Mouse (Mus musculus): ENCODE measurements around the gene Pax9. TPM values are rescaled to one million over a fixed set of nuclear protein-coding genes. Genes with fewer than 3 reads are reported as not detected.

Gene Pax9
- polyA plus RNA-seq, 1 experiment = 5.5 TPM

GRCm38 (mm10) chr12:56692536-56692935 lies 969 bp downstream of the Pax9 start:
- TF ChIP-seq CTCF (IDR thresholded peaks at IDR 0.05; ENCODE audit: control insufficient read depth, insufficient read depth, insufficient replicate concordance, low read depth, low read length) (no peak), POLR2A (IDR thresholded peaks at IDR 0.05; ENCODE audit: control insufficient read depth, low read depth, low read length) (no peak)
- H3K4me3 ChIP-seq (ENCODE audit: control insufficient read depth, low read depth, low read length) = no peak overlapping the region
- peaks cover 24% of the 10 kb centered on the region for H3K4me1 ChIP-seq (ENCODE audit: control insufficient read depth, insufficient read depth, low read length)
- peaks cover 14% of the 10 kb centered on the region for H3K27me3 ChIP-seq (ENCODE audit: control insufficient read depth, insufficient read depth, low read length)
- H3K36me3 ChIP-seq (ENCODE audit: control insufficient read depth, insufficient read depth, low read length) = no peaks in the 10 kb centered on the region
- H3K27ac ChIP-seq (ENCODE audit: control insufficient read depth, insufficient read depth, low read depth, low read length) = no peak overlapping the region

- Histone ChIP-seq H3K27ac (ENCODE audit: control insufficient read depth, insufficient read depth, low read depth, low read length) (no peak overlapping the region), H3K27me3 (ENCODE audit: control insufficient read depth, insufficient read depth, low read length) (peaks cover 14% of the 10 kb centered on the region), H3K4me1 (ENCODE audit: control insufficient read depth, insufficient read depth, low read length) (peaks cover 24% of the 10 kb centered on the region), H3K4me3 (ENCODE audit: control insufficient read depth, low read depth, low read length) (no peak overlapping the region), H3K36me3 (ENCODE audit: control insufficient read depth, insufficient read depth, low read length) (no peaks in the 10 kb centered on the region)
- TF ChIP-seq CTCF (IDR thresholded peaks at IDR 0.05; ENCODE audit: control insufficient read depth, insufficient read depth, insufficient replicate concordance, low read depth, low read length) (no peak), POLR2A (IDR thresholded peaks at IDR 0.05; ENCODE audit: control insufficient read depth, low read depth, low read length) (no peak)
Measured at GRCm38 (mm10) chr12:56693411-56694098, 2.0 kb downstream of the Pax9 start.

DNA sequence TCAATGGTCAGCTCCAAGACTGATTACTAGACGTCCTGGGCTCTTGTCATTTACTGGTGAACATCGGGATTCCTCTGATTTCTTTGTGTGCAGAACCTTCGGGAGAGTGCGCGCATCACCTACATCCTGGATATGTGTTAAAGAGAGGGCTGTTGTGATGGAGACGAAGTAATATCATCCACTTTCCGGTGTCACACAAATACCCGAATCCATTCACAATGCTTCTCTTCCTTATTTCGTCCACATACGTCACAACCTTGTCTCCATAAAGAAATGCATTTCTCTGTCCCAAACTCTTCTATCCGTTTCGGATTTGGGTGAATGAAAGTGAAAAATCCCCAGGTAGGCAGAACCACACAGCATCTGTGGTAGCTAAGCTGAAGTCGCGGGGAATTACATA lies 2.8 kb downstream of the Pax9 start:
- peaks cover 9% of the 10 kb centered on the region for H3K27me3 ChIP-seq (ENCODE audit: control insufficient read depth, insufficient read depth, low read length)
- TF ChIP-seq POLR2A (IDR thresholded peaks at IDR 0.05; ENCODE audit: control insufficient read depth, low read depth, low read length) (no peak), CTCF (IDR thresholded peaks at IDR 0.05; ENCODE audit: control insufficient read depth, insufficient read depth, insufficient replicate concordance, low read depth, low read length) (no peak)
- peaks cover 18% of the 10 kb centered on the region for H3K4me1 ChIP-seq (ENCODE audit: control insufficient read depth, insufficient read depth, low read length)
- H3K36me3 ChIP-seq (ENCODE audit: control insufficient read depth, insufficient read depth, low read length) = no peaks in the 10 kb centered on the region
- H3K4me3 ChIP-seq (ENCODE audit: control insufficient read depth, low read depth, low read length) = no peak overlapping the region
- no peak overlapping the region for H3K27ac ChIP-seq (ENCODE audit: control insufficient read depth, insufficient read depth, low read depth, low read length)

DNA sequence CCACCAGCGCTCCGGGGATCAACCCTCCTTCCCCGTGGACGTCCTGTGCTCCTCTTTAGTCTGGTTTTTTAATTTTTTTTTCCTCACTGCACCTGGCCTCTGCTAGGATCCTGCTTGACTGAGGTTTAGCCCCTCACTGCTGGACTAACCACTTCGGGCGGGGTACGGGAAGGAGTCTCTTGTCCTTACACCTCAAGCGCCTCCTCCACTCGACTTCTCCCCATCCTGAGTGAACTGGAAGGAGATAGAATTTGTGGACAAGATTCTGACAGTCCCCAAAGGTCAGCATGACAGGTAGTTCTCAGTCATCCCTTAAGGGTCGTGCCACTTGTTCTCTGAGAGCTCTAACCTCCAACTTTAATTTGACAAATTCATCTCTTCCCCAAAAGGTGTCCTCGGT lies 3.4 kb downstream of the Pax9 start:
- Histone ChIP-seq H3K4me1 (ENCODE audit: control insufficient read depth, insufficient read depth, low read length) (peaks cover 13% of the 10 kb centered on the region), H3K36me3 (ENCODE audit: control insufficient read depth, insufficient read depth, low read length) (no peaks in the 10 kb centered on the region), H3K4me3 (ENCODE audit: control insufficient read depth, low read depth, low read length) (no peak overlapping the region), H3K27ac (ENCODE audit: control insufficient read depth, insufficient read depth, low read depth, low read length) (no peak overlapping the region), H3K27me3 (ENCODE audit: control insufficient read depth, insufficient read depth, low read length) (peaks cover 7% of the 10 kb centered on the region)
- TF ChIP-seq CTCF (IDR thresholded peaks at IDR 0.05; ENCODE audit: control insufficient read depth, insufficient read depth, insufficient replicate concordance, low read depth, low read length) = no peak
- no peak for TF ChIP-seq POLR2A (IDR thresholded peaks at IDR 0.05; ENCODE audit: control insufficient read depth, low read depth, low read length)

DNA sequence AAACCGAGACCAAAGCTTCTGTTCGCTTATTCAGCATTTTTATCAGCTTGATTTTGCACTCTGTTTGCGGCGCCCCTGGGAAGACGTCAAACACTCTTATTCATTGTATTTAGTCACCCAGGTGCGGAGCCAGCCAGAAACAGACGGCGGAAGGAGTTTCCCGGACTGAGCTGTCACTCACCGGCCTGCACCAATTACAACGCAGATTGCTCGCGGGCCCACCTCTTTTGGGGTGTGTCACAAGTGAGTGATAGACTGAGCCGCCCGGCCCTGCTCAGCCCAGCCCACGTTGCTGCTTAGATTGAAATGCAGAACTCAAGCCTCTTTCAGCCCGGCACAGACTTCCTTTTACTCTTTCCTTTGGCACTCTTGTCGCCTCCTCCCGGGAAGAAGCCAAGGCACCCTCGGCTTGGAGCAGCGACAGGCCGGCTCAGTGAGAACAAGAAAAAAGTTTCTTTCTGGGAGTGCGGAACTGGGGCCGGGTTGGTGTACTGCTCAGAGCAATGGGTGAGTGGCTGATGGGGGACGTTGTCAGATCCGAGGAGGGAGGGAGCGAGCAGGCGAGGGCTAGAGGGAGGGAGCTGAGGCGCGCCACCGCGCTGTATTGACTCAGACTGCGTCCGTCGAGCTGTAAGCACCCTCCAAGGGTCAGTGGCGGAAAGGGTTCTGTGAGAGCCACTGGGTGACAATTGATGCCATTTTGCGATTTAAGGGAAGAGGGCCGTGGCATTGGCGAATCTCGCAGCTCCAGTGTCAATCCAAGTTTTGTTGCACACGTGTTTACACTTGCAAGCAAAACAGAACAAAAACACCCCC lies 4.0 kb downstream of the Pax9 start:
- Histone ChIP-seq H3K27ac (ENCODE audit: control insufficient read depth, insufficient read depth, low read depth, low read length) (no peak overlapping the region), H3K36me3 (ENCODE audit: control insufficient read depth, insufficient read depth, low read length) (no peaks in the 10 kb centered on the region), H3K4me1 (ENCODE audit: control insufficient read depth, insufficient read depth, low read length) (peaks cover 13% of the 10 kb centered on the region), H3K4me3 (ENCODE audit: control insufficient read depth, low read depth, low read length) (peak overlapping the region; percentile 14), H3K27me3 (ENCODE audit: control insufficient read depth, insufficient read depth, low read length) (peaks cover 7% of the 10 kb centered on the region)
- TF ChIP-seq POLR2A (IDR thresholded peaks at IDR 0.05; ENCODE audit: control insufficient read depth, low read depth, low read length) (no peak), CTCF (IDR thresholded peaks at IDR 0.05; ENCODE audit: control insufficient read depth, insufficient read depth, insufficient replicate concordance, low read depth, low read length) (no peak)

DNA sequence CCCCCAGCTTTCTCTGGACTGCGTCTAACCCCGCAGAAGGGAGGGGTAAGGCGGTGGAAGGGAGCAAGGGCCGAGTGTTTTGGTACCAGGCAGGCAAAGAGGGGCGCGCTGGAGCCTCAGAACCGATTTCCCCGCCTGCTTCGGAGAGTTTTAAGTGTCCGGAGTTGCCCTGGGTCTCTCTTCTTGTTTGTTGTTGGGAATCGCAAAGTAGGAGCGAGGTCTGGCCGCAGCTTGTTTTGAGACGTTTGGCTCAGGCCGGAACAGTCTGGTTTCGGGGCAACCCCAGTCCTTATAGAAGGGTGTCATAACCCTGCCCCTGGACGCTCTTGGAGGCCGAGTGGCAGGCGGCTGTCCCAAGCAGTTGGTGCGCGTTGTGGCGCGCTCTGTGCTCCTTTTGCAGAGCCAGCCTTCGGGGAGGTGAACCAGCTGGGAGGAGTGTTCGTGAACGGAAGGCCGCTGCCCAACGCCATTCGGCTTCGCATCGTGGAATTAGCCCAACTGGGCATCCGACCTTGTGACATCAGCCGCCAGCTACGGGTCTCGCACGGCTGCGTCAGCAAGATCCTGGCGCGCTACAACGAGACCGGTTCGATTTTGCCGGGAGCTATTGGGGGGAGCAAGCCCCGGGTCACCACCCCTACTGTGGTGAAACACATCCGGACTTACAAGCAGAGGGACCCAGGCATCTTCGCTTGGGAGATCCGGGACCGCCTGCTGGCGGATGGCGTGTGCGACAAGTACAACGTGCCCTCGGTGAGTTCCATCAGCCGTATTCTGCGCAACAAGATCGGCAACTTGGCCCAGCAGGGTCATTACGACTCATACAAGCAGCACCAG lies 4.8 kb downstream of the Pax9 start:
- no peaks in the 10 kb centered on the region for H3K36me3 ChIP-seq (ENCODE audit: control insufficient read depth, insufficient read depth, low read length)
- peaks cover 5% of the 10 kb centered on the region for H3K27me3 ChIP-seq (ENCODE audit: control insufficient read depth, insufficient read depth, low read length)
- TF ChIP-seq CTCF (IDR thresholded peaks at IDR 0.05; ENCODE audit: control insufficient read depth, insufficient read depth, insufficient replicate concordance, low read depth, low read length) (no peak), POLR2A (IDR thresholded peaks at IDR 0.05; ENCODE audit: control insufficient read depth, low read depth, low read length) (no peak)
- peaks cover 11% of the 10 kb centered on the region for H3K4me1 ChIP-seq (ENCODE audit: control insufficient read depth, insufficient read depth, low read length)
- H3K27ac ChIP-seq (ENCODE audit: control insufficient read depth, insufficient read depth, low read depth, low read length) = no peak overlapping the region
- H3K4me3 ChIP-seq (ENCODE audit: control insufficient read depth, low read depth, low read length) = peak overlapping the region; percentile 30
